Mouse (Mus musculus) embryonic fibroblast, embryonic 13.5 days (primary cell): Measurements from ENCODE around the gene Unc93a2.
"Not testable (repeated sequence)": the region's sequence is repeated elsewhere in the genome, so short reads cannot be mapped to it uniquely, and the experiment has no call there.

Experiments used
- CTCF ChIP-seq: IDR thresholded peaks from 2 replicates; pipeline ENCODE4 v1.5.1; 2011; ENCODE audit warnings: mild to moderate bottlenecking, control low read depth, low read length, moderate library complexity, borderline replicate concordance; ENCODE audit not compliant: insufficient read depth
- POLR2A ChIP-seq: IDR thresholded peaks from 2 replicates; pipeline ENCODE4 v1.6.1; 2011; ENCODE audit warnings: low read depth, mild to moderate bottlenecking, control low read depth, low read length, moderate library complexity

DNA sequence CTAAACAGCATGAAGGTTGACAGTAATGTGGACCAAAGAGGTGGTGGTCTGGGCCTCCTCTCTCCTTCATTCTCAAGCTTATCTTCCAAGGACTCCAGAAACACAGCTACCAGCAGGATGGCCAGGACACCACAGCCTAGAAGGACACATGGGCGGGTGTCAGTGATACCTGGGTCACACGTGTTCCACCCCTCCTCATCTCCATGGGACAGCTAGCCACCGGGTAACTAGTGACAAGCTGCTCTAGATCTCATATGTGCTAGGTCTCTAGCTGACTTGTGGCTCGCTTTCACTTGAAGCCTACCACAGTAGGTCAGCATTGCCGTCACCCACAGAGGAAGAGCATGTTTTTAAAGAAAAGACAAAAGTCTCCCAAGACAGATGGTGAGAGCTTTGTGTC, 13.4 kb downstream of the Unc93a2 start, which contains the start of gene Gm49630:
- TF ChIP-seq CTCF, POLR2A: not testable (repeated sequence)
